Mouse (Mus musculus) MEL (cell line): ENCODE data around the gene Sec23b. TPM values are rescaled to one million over a fixed set of nuclear protein-coding genes. Genes with fewer than 3 reads are reported as not detected.

Source experiments
- DNase-seq: peaks from one replicate; pipeline ENCODE4 v3.0.0; 2011; ENCODE audit warnings: low read depth, low spot score
- H3K27ac ChIP-seq: 2 replicates; pipeline ENCODE4 v1.5.1; 2012; ENCODE audit warnings: low read depth, mild to moderate bottlenecking, control low read depth, low read length, moderate library complexity; ENCODE audit not compliant: control insufficient read depth
- H3K27me3 ChIP-seq, 2 experiments: fragments of 150-350 bp in 1 of 2; sonication (generic) in 1 of 2; 2 replicates each; pipeline ENCODE4 v1.6.1; 2012; ENCODE audit warnings: low read length in 2 of 2, mild to moderate bottlenecking in 2 of 2, improper control_type of control experiment in 1 of 2, moderate library complexity in 1 of 2; ENCODE audit not compliant: insufficient read depth in 2 of 2, control insufficient read depth in 1 of 2
- H3K36me3 ChIP-seq, 2 experiments: 2 replicates each; pipeline ENCODE4 v1.6.1; 2012 to 2014; ENCODE audit warnings: low read length in 2 of 2, improper control_type of control experiment in 1 of 2, inconsistent platforms in 1 of 2, mild to moderate bottlenecking in 1 of 2; ENCODE audit not compliant: insufficient read depth in 2 of 2, control insufficient read depth in 1 of 2
- H3K4me1 ChIP-seq, 2 experiments: fragments of 150-350 bp in 1 of 2; sonication (generic) in 1 of 2; 2 replicates each; pipeline ENCODE4 v1.6.1; 2012; ENCODE audit warnings: low read length in 2 of 2, improper control_type of control experiment in 1 of 2, mild to moderate bottlenecking in 1 of 2; ENCODE audit not compliant: insufficient read depth in 2 of 2, control insufficient read depth in 1 of 2
- H3K4me3 ChIP-seq, 2 experiments: fragments of 150-350 bp in 1 of 2; sonication (generic) in 1 of 2; 2 replicates each; pipeline ENCODE4 v1.5.1; 2012; ENCODE audit warnings: low read depth in 2 of 2, low read length in 2 of 2, mild to moderate bottlenecking in 2 of 2, moderate library complexity in 2 of 2, control low read depth in 1 of 2, improper control_type of control experiment in 1 of 2; ENCODE audit not compliant: control insufficient read depth in 1 of 2, insufficient read depth in 1 of 2
- H3K79me2 ChIP-seq: 2 replicates; pipeline ENCODE4 v1.6.1; 2012; ENCODE audit warnings: mild to moderate bottlenecking, low read length, moderate library complexity; ENCODE audit not compliant: control insufficient read depth, poor library complexity, insufficient read depth
- H3K9ac ChIP-seq: 2 replicates; pipeline ENCODE4 v1.6.1; 2012; ENCODE audit warnings: low read depth, mild to moderate bottlenecking, control low read depth, low read length, moderate library complexity; ENCODE audit not compliant: control insufficient read depth, poor library complexity, severe bottlenecking
- H3K9me3 ChIP-seq: fragments of 150-350 bp; sonication (generic); replicated peaks from 2 replicates; pipeline ENCODE4 v1.6.1; 2012; ENCODE audit warnings: mild to moderate bottlenecking, low read length, improper control_type of control experiment, moderate library complexity; ENCODE audit not compliant: insufficient read depth
- BHLHE40 ChIP-seq: IDR thresholded peaks from 2 replicates; pipeline ENCODE4 v1.6.1; 2012; ENCODE audit warnings: low read depth, mild to moderate bottlenecking, inconsistent platforms, low read length, improper control_type of control experiment, borderline replicate concordance
- CHD2 ChIP-seq: IDR thresholded peaks from 2 replicates; pipeline ENCODE4 v1.6.1; 2011; ENCODE audit warnings: low read length, improper control_type of control experiment
- CTCF ChIP-seq, 3 experiments: IDR thresholded peaks in 2 of 3; conservative IDR thresholded peaks in 1 of 3; 2 replicates each; pipeline ENCODE4 v1.5.1; 2011 to 2012; ENCODE audit warnings: low read length in 3 of 3, low read depth in 2 of 3, mild to moderate bottlenecking in 2 of 3, improper control_type of control experiment in 1 of 3, inconsistent platforms in 1 of 3, mixed read lengths in 1 of 3, moderate library complexity in 1 of 3; ENCODE audit not compliant: control insufficient read depth in 1 of 3, insufficient read depth in 1 of 3, poor library complexity in 1 of 3, severe bottlenecking in 1 of 3
- E2F4 ChIP-seq: IDR thresholded peaks from 2 replicates; pipeline ENCODE4 v1.6.1; 2011; ENCODE audit warnings: low read depth, low read length, improper control_type of control experiment, borderline replicate concordance
- GABPA ChIP-seq: IDR thresholded peaks from 2 replicates; pipeline ENCODE4 v1.6.1; 2012; ENCODE audit warnings: low read depth, mild to moderate bottlenecking, inconsistent platforms, low read length, improper control_type of control experiment, moderate library complexity
- GATA1 ChIP-seq: IDR thresholded peaks from 2 replicates; pipeline ENCODE4 v1.6.1; 2011; ENCODE audit warnings: low read depth, low read length, improper control_type of control experiment
- HCFC1 ChIP-seq: IDR thresholded peaks from 2 replicates; pipeline ENCODE4 v1.6.1; 2012; ENCODE audit warnings: low read depth, mild to moderate bottlenecking, inconsistent platforms, low read length, improper control_type of control experiment, moderate library complexity
- MYB ChIP-seq: IDR thresholded peaks from 2 replicates; pipeline ENCODE4 v1.6.1; 2011; ENCODE audit warnings: mild to moderate bottlenecking, low read depth, low read length, improper control_type of control experiment
- POLR2A ChIP-seq, 2 experiments: IDR thresholded peaks; 2 replicates each; pipeline ENCODE4 v1.6.1; 2011 to 2012; ENCODE audit warnings: low read length in 2 of 2, mild to moderate bottlenecking in 2 of 2, control low read depth in 1 of 2, improper control_type of control experiment in 1 of 2, low read depth in 1 of 2, moderate library complexity in 1 of 2; ENCODE audit not compliant: control insufficient read depth in 1 of 2, insufficient read depth in 1 of 2, poor library complexity in 1 of 2
- POLR2AphosphoS5 ChIP-seq: IDR thresholded peaks from 2 replicates; pipeline ENCODE4 v1.6.1; 2012; ENCODE audit warnings: low read depth, borderline replicate concordance, mild to moderate bottlenecking, inconsistent platforms, low read length, moderate library complexity, mixed read lengths
- SIN3A ChIP-seq: IDR thresholded peaks from 2 replicates; pipeline ENCODE4 v1.6.1; 2012; ENCODE audit warnings: low read length, improper control_type of control experiment, inconsistent platforms
- TCF12 ChIP-seq: IDR thresholded peaks from 2 replicates; pipeline ENCODE4 v1.6.1; 2014; ENCODE audit warnings: low read depth, mild to moderate bottlenecking, inconsistent platforms, low read length, improper control_type of control experiment, moderate library complexity
- USF1 ChIP-seq: IDR thresholded peaks from 2 replicates; pipeline ENCODE4 v1.6.1; 2014; ENCODE audit warnings: low read depth, mild to moderate bottlenecking, inconsistent platforms, low read length, improper control_type of control experiment, moderate library complexity
- USF2 ChIP-seq, 2 experiments: IDR thresholded peaks; 2 replicates each; pipeline ENCODE4 v1.6.1; 2011 to 2012; ENCODE audit warnings: improper control_type of control experiment in 2 of 2, low read length in 2 of 2, borderline replicate concordance in 1 of 2, inconsistent platforms in 1 of 2, low read depth in 1 of 2, mild to moderate bottlenecking in 1 of 2; ENCODE audit not compliant: insufficient read depth in 1 of 2
- ZC3H11A ChIP-seq: IDR thresholded peaks from 2 replicates; pipeline ENCODE4 v1.6.1; 2012; ENCODE audit warnings: low read depth, mild to moderate bottlenecking, inconsistent platforms, low read length, improper control_type of control experiment
- ZKSCAN1 ChIP-seq: IDR thresholded peaks from 2 replicates; pipeline ENCODE4 v1.6.1; 2012; ENCODE audit warnings: low read depth, mild to moderate bottlenecking, inconsistent platforms, low read length, improper control_type of control experiment, moderate library complexity
- ZMIZ1 ChIP-seq: IDR thresholded peaks from 2 replicates; pipeline ENCODE4 v1.6.1; 2012; ENCODE audit warnings: low read depth, mild to moderate bottlenecking, inconsistent platforms, low read length, improper control_type of control experiment, moderate library complexity
- ZNF384 ChIP-seq: IDR thresholded peaks from 2 replicates; pipeline ENCODE4 v1.6.1; 2012; ENCODE audit warnings: low read depth, mild to moderate bottlenecking, inconsistent platforms, low read length, improper control_type of control experiment
- polyA plus RNA-seq, 2 experiments: library from polyadenylated mRNA; stranded (reverse) in 1 of 2; unstranded in 1 of 2; fragments of >175 nt in 1 of 2; fragments of >200 nt in 1 of 2; gene quantifications; 2 replicates each; pipeline versions ENCODE4 v1.2.1 to v1.2.4; 2012; ENCODE audit warnings: low replicate concordance in 2 of 2, low read depth in 1 of 2; ENCODE audit not compliant: insufficient read length in 2 of 2, insufficient read depth in 1 of 2, missing spikeins in 1 of 2
- total RNA-seq: library from RNA; depleted of rRNA; stranded (reverse); fragments of 300-350 nt; gene quantifications from 2 replicates; pipeline ENCODE4 v1.2.3, GENCODE M21; 2012

Gene Sec23b
- total and polyA plus RNA-seq, 3 experiments = 78.7 to 89.8 TPM; not detected in 1

DNA sequence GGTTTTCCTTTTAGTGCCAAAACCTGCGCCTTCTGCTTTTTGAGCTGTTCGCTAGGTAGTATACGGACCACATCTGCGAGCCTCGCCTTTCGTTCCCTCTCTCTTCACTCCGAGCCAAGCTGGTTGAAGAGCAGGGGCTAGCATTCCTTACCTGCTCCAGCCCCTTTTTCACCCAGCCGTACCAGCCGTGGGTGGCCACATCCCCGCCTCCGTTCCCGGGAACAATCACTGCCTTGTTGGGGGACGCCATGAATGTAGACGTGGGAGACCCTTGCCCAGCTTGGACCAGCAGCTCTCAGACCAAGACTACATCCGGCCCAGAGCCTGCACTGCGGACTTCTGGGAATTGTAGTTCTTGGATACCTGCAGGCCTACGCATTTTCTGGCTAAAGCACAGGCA lies 5.5 kb upstream of the Sec23b start, which contains the start of gene Rbbp9:
TSS of gene Rbbp9 (minus strand) at position 341 of the 400 bp plus-strand sequence.
- no peak for TF ChIP-seq CTCF (IDR thresholded peaks at IDR 0.05 in 2 of 3, conservative IDR thresholded peaks at IDR 0.05 in 1 of 3; ENCODE audit: control insufficient read depth in 1 of 3, insufficient read depth in 1 of 3, low read depth in 2 of 3, low read length in 3 of 3, poor library complexity in 1 of 3, severe bottlenecking in 1 of 3)
- TF ChIP-seq USF2 (IDR thresholded peaks at IDR 0.05; ENCODE audit: borderline replicate concordance in 1 of 2, insufficient read depth in 1 of 2, low read depth in 1 of 2, low read length in 2 of 2) = no peak
- TF ChIP-seq CHD2 = no peak
- no peak for TF ChIP-seq GATA1
- TF ChIP-seq ZC3H11A = no peak
- no peak for TF ChIP-seq E2F4
- no peak for TF ChIP-seq ZMIZ1
- no peak for TF ChIP-seq POLR2A (IDR thresholded peaks at IDR 0.05; ENCODE audit: control insufficient read depth in 1 of 2, insufficient read depth in 1 of 2, low read depth in 1 of 2, low read length in 2 of 2, poor library complexity in 1 of 2)
- no peak for TF ChIP-seq HCFC1
- no peak for TF ChIP-seq SIN3A
- Histone ChIP-seq H3K9ac (no peak within 1 kb of the TSS), H3K27me3 (no peaks in the 10 kb centered on the region), H3K27ac (no peak within 1 kb of the TSS), H3K4me3 (no peak within 1 kb of the TSS), H3K9me3 (no peaks in the 10 kb centered on the region), H3K4me1 (no peaks in the 10 kb centered on the region), H3K79me2 (peaks cover under 1% of the 10 kb centered on the region; the same call in 1 of the 2 replicates), H3K36me3 (peaks cover 0 to 2% of the 10 kb centered on the region in 2 experiments; a peak in 1 of 4 replicates)
- DNase-seq = no peak

DNA sequence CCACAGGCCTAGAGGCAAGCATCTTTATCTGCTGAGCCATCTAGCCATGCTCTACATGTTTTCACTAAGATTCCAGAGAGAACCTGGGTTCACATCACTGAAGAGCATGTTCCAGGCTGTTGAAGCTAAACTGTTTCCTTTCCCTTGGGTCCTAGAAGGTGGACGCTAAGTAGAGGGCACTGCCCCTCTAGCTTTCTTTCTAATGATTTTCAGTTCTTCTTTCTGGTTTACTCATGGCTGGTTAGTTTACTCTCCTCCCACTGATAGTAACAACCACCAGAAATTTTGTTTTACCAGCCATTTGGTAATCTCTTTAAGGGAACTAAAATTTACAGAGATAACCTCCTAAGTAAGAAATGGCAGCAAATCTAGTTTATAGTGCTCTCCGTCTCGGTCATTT lies 2.1 kb upstream of the Sec23b start:
- Histone ChIP-seq H3K9ac (no peak overlapping the region), H3K4me3 (no peak overlapping the region), H3K27me3 (no peaks in the 10 kb centered on the region)
- DNase-seq = no peak
- no peak for TF ChIP-seq MYB
- no peak for TF ChIP-seq USF1
- TF ChIP-seq BHLHE40 = no peak
- TF ChIP-seq TCF12 = no peak
- TF ChIP-seq ZNF384 = no peak
- TF ChIP-seq ZKSCAN1 = no peak
- TF ChIP-seq GATA1 = no peak
- TF ChIP-seq SIN3A = no peak
- TF ChIP-seq HCFC1 = no peak
- no peak for TF ChIP-seq GABPA
- TF ChIP-seq POLR2AphosphoS5 = no peak
- TF ChIP-seq, all 39 proteins: peak for 0
- peaks cover 0 to 6% of the 10 kb centered on the region in 2 experiments; a peak in 2 of 4 replicates for H3K36me3 ChIP-seq
- H3K4me1 ChIP-seq = peaks cover 0 to 3% of the 10 kb centered on the region in 2 experiments; a peak in 2 of 4 replicates
- no peak overlapping the region for H3K27ac ChIP-seq
- H3K9me3 ChIP-seq = no peaks in the 10 kb centered on the region
- peaks cover 13% of the 10 kb centered on the region for H3K79me2 ChIP-seq
